Mouse (Mus musculus) lung, postnatal 0 days (tissue): ENCODE measurements at regions not wholly inside any gene's neighbourhood (a gene's known extent, or its start where the extent isn't known, plus 50 kb on each side); places are given as distances from the start of the nearest gene placed in this dataset.

Experiments used
- ATAC-seq: fragments of 200-750 bp; cut with Nextera tagmentation; 2 replicates; pipeline ENCODE4 v1.8.0; 2017; ENCODE audit warnings: moderate library complexity
- DNase-seq: peaks from one replicate; pipeline ENCODE4 v3.0.0-alpha.2; 2016; ENCODE audit warnings: low spot score
- H3K27ac ChIP-seq: fragments of 300-500 bp; sonication (generic); 2 replicates; pipeline ENCODE4 v1.5.1; 2014; ENCODE audit warnings: antibody characterized with exemption, mild to moderate bottlenecking, low read length, mixed read lengths
- H3K27me3 ChIP-seq: fragments of 300-500 bp; sonication (generic); replicated peaks from 2 replicates; pipeline ENCODE4 v1.6.1; 2014; ENCODE audit warnings: low read length, mixed read lengths; ENCODE audit not compliant: insufficient read depth
- H3K36me3 ChIP-seq: fragments of 300-500 bp; sonication (generic); 2 replicates; pipeline ENCODE4 v1.6.1; 2014; ENCODE audit warnings: low read length, mixed read lengths; ENCODE audit not compliant: insufficient read depth
- H3K4me1 ChIP-seq: fragments of 300-500 bp; sonication (generic); 2 replicates; pipeline ENCODE4 v1.6.1; 2014; ENCODE audit warnings: antibody characterized with exemption, low read depth, low read length, mixed read lengths; ENCODE audit not compliant: insufficient read depth
- H3K4me2 ChIP-seq: fragments of 300-500 bp; sonication (generic); replicated peaks from 2 replicates; pipeline ENCODE4 v1.6.1; 2014; ENCODE audit warnings: low read depth, mild to moderate bottlenecking, low read length, moderate library complexity, mixed read lengths
- H3K4me3 ChIP-seq: fragments of 300-500 bp; sonication (generic); 2 replicates; pipeline ENCODE4 v1.5.1; 2014; ENCODE audit warnings: low read depth, low read length
- H3K9ac ChIP-seq: fragments of 300-500 bp; sonication (generic); replicated peaks from 2 replicates; pipeline ENCODE4 v1.6.1; 2014; ENCODE audit warnings: low read depth, mild to moderate bottlenecking
- H3K9me3 ChIP-seq: fragments of 300-500 bp; sonication (generic); 2 replicates; pipeline ENCODE4 v1.6.1; 2016; ENCODE audit warnings: low read length, mixed read lengths
- CTCF ChIP-seq: IDR thresholded peaks from 2 replicates; pipeline ENCODE4 v1.5.1; 2016; ENCODE audit warnings: antibody characterized with exemption, mild to moderate bottlenecking
- EP300 ChIP-seq: IDR thresholded peaks from 2 replicates; pipeline ENCODE4 v1.6.1; 2016; ENCODE audit warnings: antibody characterized with exemption, mild to moderate bottlenecking, control low read depth
- WGBS: fragments of 180-500 bp; shearing (Covaris S2); extraction: QIAGEN DNeasy Blood & Tissue Kit; methylation state at CpG from one replicate; pipeline ENCODE4 v1.1.7; 2014; 5-methylcytosine and 5-hydroxymethylcytosine counted together

- no peaks in the 10 kb centered on the region for H3K9me3 ChIP-seq
- no peak for DNase-seq
- no peaks in the 10 kb centered on the region for H3K27me3 ChIP-seq
- no peaks in the 10 kb centered on the region for H3K36me3 ChIP-seq
- no CpG with 5 or more reads among the region's 1 CpGs for WGBS
- no peak overlapping the region for H3K4me2 ChIP-seq
- no peak for TF ChIP-seq CTCF
- H3K27ac ChIP-seq = no peak overlapping the region
- no peak for ATAC-seq
- H3K4me3 ChIP-seq = no peak overlapping the region
- no peaks in the 10 kb centered on the region for H3K4me1 ChIP-seq
- H3K9ac ChIP-seq = no peak overlapping the region
These were observed 113.6 kb upstream of the 1700056E22Rik start for GRCm38 (mm10) chr1:184147713-184148112.

- DNase-seq = no peak
- H3K4me3 ChIP-seq = no peak overlapping the region
- no peaks in the 10 kb centered on the region for H3K36me3 ChIP-seq
- H3K4me2 ChIP-seq = no peak overlapping the region
- ATAC-seq = no peak
- H3K9me3 ChIP-seq = no peaks in the 10 kb centered on the region
- H3K27ac ChIP-seq = no peak overlapping the region
- WGBS = 54% methylated on average over 2 of the region's 2 CpGs
- TF ChIP-seq EP300 (no peak), CTCF (no peak)
- H3K9ac ChIP-seq = no peak overlapping the region
- H3K27me3 ChIP-seq = no peaks in the 10 kb centered on the region
- no peaks in the 10 kb centered on the region for H3K4me1 ChIP-seq
These were observed 108.9 kb upstream of the 1700056E22Rik start for GRCm38 (mm10) chr1:184142974-184143373.

GRCm38 (mm10) chr1:184140486-184140885 is 106.4 kb upstream of the 1700056E22Rik start:
- DNase-seq = no peak
- Histone ChIP-seq H3K9ac (no peak overlapping the region), H3K36me3 (no peaks in the 10 kb centered on the region), H3K4me2 (no peak overlapping the region), H3K4me3 (no peak overlapping the region), H3K27me3 (no peaks in the 10 kb centered on the region), H3K4me1 (no peaks in the 10 kb centered on the region), H3K27ac (no peak overlapping the region), H3K9me3 (no peaks in the 10 kb centered on the region)
- no peak for ATAC-seq
- 81% methylated on average over 5 of the region's 5 CpGs for WGBS
- TF ChIP-seq CTCF (no peak), EP300 (no peak)

- 43% methylated on average over 4 of the region's 4 CpGs for WGBS
- ATAC-seq = no peak
- TF ChIP-seq EP300 (no peak), CTCF (no peak)
- no peak overlapping the region for H3K27ac ChIP-seq
- H3K27me3 ChIP-seq = no peaks in the 10 kb centered on the region
- H3K4me2 ChIP-seq = no peak overlapping the region
- no peak overlapping the region for H3K9ac ChIP-seq
- no peaks in the 10 kb centered on the region for H3K9me3 ChIP-seq
- H3K4me3 ChIP-seq = no peak overlapping the region
- DNase-seq = no peak
- H3K4me1 ChIP-seq = no peaks in the 10 kb centered on the region
- H3K36me3 ChIP-seq = no peaks in the 10 kb centered on the region
These were observed 106.0 kb upstream of the 1700056E22Rik start for GRCm38 (mm10) chr1:184140082-184140481.

GRCm38 (mm10) chr1:184138661-184139060 is 104.6 kb upstream of the 1700056E22Rik start:
- Histone ChIP-seq H3K36me3 (no peaks in the 10 kb centered on the region), H3K27me3 (no peaks in the 10 kb centered on the region), H3K9ac (no peak overlapping the region), H3K4me2 (no peak overlapping the region), H3K4me1 (no peaks in the 10 kb centered on the region), H3K4me3 (no peak overlapping the region), H3K9me3 (no peaks in the 10 kb centered on the region), H3K27ac (no peak overlapping the region)
- DNase-seq (no peak), ATAC-seq (no peak)
- no peak for TF ChIP-seq EP300
- TF ChIP-seq CTCF = no peak
- 76% methylated on average over 3 of the region's 3 CpGs for WGBS

- no peak for ATAC-seq
- no peak overlapping the region for H3K4me3 ChIP-seq
- no peaks in the 10 kb centered on the region for H3K36me3 ChIP-seq
- H3K4me1 ChIP-seq = no peaks in the 10 kb centered on the region
- WGBS = 84% methylated on average over 4 of the region's 4 CpGs
- H3K4me2 ChIP-seq = no peak overlapping the region
- H3K9me3 ChIP-seq = no peaks in the 10 kb centered on the region
- no peak for DNase-seq
- H3K27me3 ChIP-seq = no peaks in the 10 kb centered on the region
- H3K27ac ChIP-seq = no peak overlapping the region
- TF ChIP-seq CTCF (no peak), EP300 (no peak)
- no peak overlapping the region for H3K9ac ChIP-seq
These were observed 96.8 kb upstream of the 1700056E22Rik start for GRCm38 (mm10) chr1:184130897-184131296.

GRCm38 (mm10) chr1:184127321-184127720 is 93.2 kb upstream of the 1700056E22Rik start:
- peak; percentile 33; the same call in 1 of the 2 replicates for ATAC-seq
- WGBS = 63% methylated on average over 4 of the region's 4 CpGs
- TF ChIP-seq CTCF (no peak), EP300 (no peak; the same call in 1 of the 2 replicates)

More at GRCm38 (mm10) chr1:184127321-184127720, 93.2 kb upstream of the 1700056E22Rik start:
- Histone ChIP-seq H3K4me1 (no peaks in the 10 kb centered on the region), H3K36me3 (no peaks in the 10 kb centered on the region), H3K27me3 (no peaks in the 10 kb centered on the region), H3K4me2 (no peak overlapping the region), H3K9me3 (no peaks in the 10 kb centered on the region), H3K9ac (no peak overlapping the region), H3K27ac (no peak overlapping the region), H3K4me3 (no peak overlapping the region)
- peak; percentile 14 for DNase-seq
